Mouse (Mus musculus): ENCODE measurements around the gene Cacna2d3. TPM values are rescaled to one million over a fixed set of nuclear protein-coding genes. Genes with fewer than 3 reads are reported as not detected.
A peak's percentile ranks its signal among the peaks of the same experiment; 100 is the strongest.

Cacna2d3 gene
- total and polyA plus RNA-seq, 2 experiments from 2014 or later = 24.0 to 32.8 TPM

DNA sequence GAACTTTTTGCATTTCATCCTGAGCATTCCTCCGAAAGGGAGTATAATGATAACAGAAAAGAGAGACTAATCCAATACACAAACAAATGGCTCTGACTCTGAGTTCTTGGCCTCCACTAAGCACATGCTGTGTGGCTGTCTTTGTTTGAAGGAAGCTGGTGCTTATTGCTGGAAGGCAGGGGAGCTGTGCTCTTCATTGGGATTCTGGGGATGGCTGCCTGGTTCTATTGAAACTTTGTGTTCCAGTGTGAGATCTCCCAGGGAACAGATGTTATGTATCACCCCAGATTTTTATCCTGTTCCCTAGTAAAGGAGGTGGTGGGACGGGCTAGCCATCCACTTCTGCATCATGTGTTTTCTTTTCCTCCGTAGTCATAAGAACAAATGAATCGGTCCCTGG is 856.7 kb downstream of the Cacna2d3 start:
- H3K9ac ChIP-seq (replicated peaks; ENCODE audit: low read length, poor library complexity, severe bottlenecking) = no peak overlapping the region
- 22% methylated on average over 4 of the region's 4 CpGs for WGBS
- 0 out of 2 replicates have a peak overlapping the region, but pooled peaks have one; percentile 32 for H3K27ac ChIP-seq (ENCODE audit: low read depth, low read length)
- TF ChIP-seq CTCF (IDR thresholded peaks at IDR 0.05) = no peak
- H3K4me3 ChIP-seq (ENCODE audit: low read depth, low read length) = no peak overlapping the region
- H3K9me3 ChIP-seq (ENCODE audit: low read length) = no peaks in the 10 kb centered on the region
- H3K27me3 ChIP-seq (ENCODE audit: insufficient read depth, low read length) = no peaks in the 10 kb centered on the region
- no peak for ATAC-seq (ENCODE audit: low FRiP score)
- H3K36me3 ChIP-seq (ENCODE audit: insufficient read depth, low read length) = no peaks in the 10 kb centered on the region
- no peaks in the 10 kb centered on the region for H3K4me1 ChIP-seq (ENCODE audit: insufficient read depth, low read length)
- peak; percentile 73 for DNase-seq (ENCODE audit: low spot score)
- no peak overlapping the region for H3K4me2 ChIP-seq (ENCODE audit: low read depth, low read length, poor library complexity, severe bottlenecking)

- DNase-seq (ENCODE audit: low spot score) (peak; percentile 1), ATAC-seq (ENCODE audit: low FRiP score) (no peak)
- no peak overlapping the region for H3K4me3 ChIP-seq (ENCODE audit: low read depth, low read length)
- no peaks in the 10 kb centered on the region for H3K36me3 ChIP-seq (ENCODE audit: insufficient read depth, low read length)
- H3K9me3 ChIP-seq (ENCODE audit: low read length) = no peaks in the 10 kb centered on the region
- no peak overlapping the region for H3K4me2 ChIP-seq (ENCODE audit: low read depth, low read length, poor library complexity, severe bottlenecking)
- H3K4me1 ChIP-seq (ENCODE audit: insufficient read depth, low read length) = no peaks in the 10 kb centered on the region
- H3K27me3 ChIP-seq (ENCODE audit: insufficient read depth, low read length) = no peaks in the 10 kb centered on the region
- 90% methylated on average over 2 of the region's 2 CpGs for WGBS
- H3K9ac ChIP-seq (replicated peaks; ENCODE audit: low read length, poor library complexity, severe bottlenecking) = no peak overlapping the region
- H3K27ac ChIP-seq (ENCODE audit: low read depth, low read length) = no peak overlapping the region
- no peak for TF ChIP-seq CTCF (IDR thresholded peaks at IDR 0.05)
These were observed 860.5 kb downstream of the Cacna2d3 start for GRCm38 (mm10) chr14:28861142-28861541.

Other genes starting within 250 kb of the Cacna2d3 start
- gene Selenok, start 246.4 kb upstream of the Cacna2d3 start, total RNA-seq (2014; rRNA removed) = 82.8 and 125 TPM in 2 replicates
- 420 and 430 TPM in 2 replicates for gene Selenok, start 246.4 kb upstream of the Cacna2d3 start, polyA plus RNA-seq (2015; fragmentation: Nextera tagmentation; extraction: Ambion mirVana)

Data from midbrain, postnatal 0 days (tissue).